Mouse (Mus musculus): Measurements from ENCODE around the gene Fam89a. TPM values are rescaled to one million over a fixed set of nuclear protein-coding genes. Genes with fewer than 3 reads are reported as not detected.

The Fam89a gene
- polyA plus RNA-seq, 2 experiments = 2.2 to 2.5 TPM

DNA sequence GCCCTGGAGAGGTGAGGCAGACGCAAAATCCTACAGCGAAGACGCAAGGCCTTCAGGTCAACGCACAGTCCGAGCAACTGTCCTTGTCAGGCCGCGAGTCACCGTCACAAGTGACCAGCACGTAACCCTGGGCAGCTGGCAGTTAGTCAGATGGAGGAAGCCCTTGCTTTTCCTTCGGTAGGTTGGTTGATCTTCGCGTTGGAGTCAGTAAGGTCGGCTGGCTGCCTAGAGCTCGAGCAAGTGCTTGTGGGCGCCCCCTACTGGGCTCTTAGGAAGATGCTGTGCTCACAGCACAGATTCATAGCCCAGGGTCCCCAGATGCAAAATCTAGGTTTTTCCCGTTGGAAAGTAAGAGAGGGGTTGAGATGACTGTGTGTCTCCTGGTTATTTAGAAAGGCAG is 24.1 kb upstream of the Fam89a start:
- WGBS (ENCODE audit: insufficient replicate concordance) = 12% methylated on average over 16 of the region's 16 CpGs
- TF ChIP-seq CTCF (IDR thresholded peaks at IDR 0.05; ENCODE audit: low read depth) = peak; percentile 87
- TF ChIP-seq EP300 (IDR thresholded peaks at IDR 0.05; ENCODE audit: low read depth) = no peak
- Histone ChIP-seq H3K4me2 (ENCODE audit: low read depth) (no peak overlapping the region), H3K4me3 (ENCODE audit: insufficient read depth in 1 of 2, low read depth in 2 of 2, low read length in 2 of 2) (no peak overlapping the region), H3K9me3 (ENCODE audit: control insufficient read depth, low read length) (no peaks in the 10 kb centered on the region), H3K27me3 (ENCODE audit: control insufficient read depth, insufficient read depth, low read length) (no peaks in the 10 kb centered on the region), H3K36me3 (replicated peaks; ENCODE audit: control insufficient read depth, insufficient read depth, low read depth) (no peaks in the 10 kb centered on the region), H3K27ac (no peak overlapping the region), H3K9ac (replicated peaks) (no peak overlapping the region), H3K4me1 (replicated peaks; ENCODE audit: control insufficient read depth in 2 of 2, insufficient read depth in 2 of 2, low read length in 1 of 2) (peaks cover 0 to 3% of the 10 kb centered on the region in 2 experiments; a peak in 1 of 4 replicates)
- no peak for ATAC-seq (ENCODE audit: insufficient read depth)
- peak in 2 of 3 experiments; percentile 28 to 32 for DNase-seq (ENCODE audit: low read depth in 3 of 3, low spot score in 3 of 3)

DNA sequence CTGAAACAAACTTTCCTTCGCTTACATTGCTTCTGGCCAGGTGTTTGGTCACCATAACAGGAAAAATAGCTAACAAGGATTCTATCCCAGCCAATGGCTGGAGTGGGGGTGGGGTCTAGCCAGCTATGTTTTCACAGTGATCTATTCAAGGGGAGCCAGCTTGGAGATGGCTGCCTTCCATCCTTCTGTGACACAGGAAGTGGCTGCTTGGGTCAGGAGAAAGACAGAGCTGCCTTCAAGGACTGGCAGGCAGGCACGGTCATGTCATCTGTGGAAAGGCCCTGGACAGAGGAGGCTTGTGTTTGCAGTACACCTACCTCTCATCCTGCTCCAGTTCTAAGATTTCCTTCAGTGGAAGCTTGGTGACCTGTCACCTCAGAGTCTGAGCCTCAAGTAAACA is 20.8 kb upstream of the Fam89a start:
- DNase-seq (ENCODE audit: low read depth in 3 of 3, low spot score in 3 of 3) = no peak
- WGBS (ENCODE audit: insufficient replicate concordance) = 34% methylated on average over 2 of the region's 2 CpGs
- no peak overlapping the region for H3K27ac ChIP-seq

DNA sequence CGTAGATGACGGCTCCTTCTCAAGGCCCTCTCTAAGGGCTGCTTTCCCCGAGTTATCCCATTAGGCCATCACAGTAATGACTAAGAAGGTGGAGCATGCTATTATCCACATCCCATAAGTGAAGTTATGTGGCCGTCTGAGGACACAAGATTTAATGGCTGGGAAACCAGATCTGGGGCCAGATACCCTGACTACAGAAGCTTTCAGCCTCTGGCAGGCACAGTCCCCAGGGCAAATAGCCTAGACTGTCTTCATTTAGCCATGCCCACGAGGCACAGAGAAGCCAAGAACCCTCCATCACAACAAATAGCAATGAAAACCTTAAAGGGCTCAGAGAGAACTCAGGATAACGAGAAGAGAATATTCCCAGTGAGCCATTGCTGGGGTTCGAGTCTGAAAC is 11.4 kb upstream of the Fam89a start:
- H3K27ac ChIP-seq = no peak overlapping the region
- no peaks in the 10 kb centered on the region for H3K9me3 ChIP-seq (ENCODE audit: control insufficient read depth, low read length)
- TF ChIP-seq CTCF (IDR thresholded peaks at IDR 0.05; ENCODE audit: low read depth) (no peak), EP300 (IDR thresholded peaks at IDR 0.05; ENCODE audit: low read depth) (no peak)
- DNase-seq (ENCODE audit: low read depth in 3 of 3, low spot score in 3 of 3) (no peak), ATAC-seq (ENCODE audit: insufficient read depth) (no peak)
- no peak overlapping the region for H3K4me2 ChIP-seq (ENCODE audit: low read depth)
- no peak overlapping the region for H3K9ac ChIP-seq (replicated peaks)
- no peaks in the 10 kb centered on the region for H3K36me3 ChIP-seq (replicated peaks; ENCODE audit: control insufficient read depth, insufficient read depth, low read depth)
- H3K27me3 ChIP-seq (ENCODE audit: control insufficient read depth, insufficient read depth, low read length) = no peaks in the 10 kb centered on the region
- no peak overlapping the region for H3K4me3 ChIP-seq (ENCODE audit: insufficient read depth in 1 of 2, low read depth in 2 of 2, low read length in 2 of 2)
- 62% methylated on average over 7 of the region's 7 CpGs for WGBS (ENCODE audit: insufficient replicate concordance)
- H3K4me1 ChIP-seq (replicated peaks; ENCODE audit: control insufficient read depth in 2 of 2, insufficient read depth in 2 of 2, low read length in 1 of 2) = peaks cover 0 to 2% of the 10 kb centered on the region in 2 experiments; a peak in 2 of 4 replicates

More for the DNA sequence above, 20.8 kb upstream of the Fam89a start:
- Histone ChIP-seq H3K36me3 (replicated peaks; ENCODE audit: control insufficient read depth, insufficient read depth, low read depth) (no peaks in the 10 kb centered on the region), H3K4me2 (ENCODE audit: low read depth) (no peak overlapping the region), H3K9ac (replicated peaks) (no peak overlapping the region), H3K4me3 (ENCODE audit: insufficient read depth in 1 of 2, low read depth in 2 of 2, low read length in 2 of 2) (no peak overlapping the region), H3K4me1 (replicated peaks; ENCODE audit: control insufficient read depth in 2 of 2, insufficient read depth in 2 of 2, low read length in 1 of 2) (peaks cover 0 to 3% of the 10 kb centered on the region in 2 experiments; a peak in 1 of 4 replicates), H3K9me3 (ENCODE audit: control insufficient read depth, low read length) (no peaks in the 10 kb centered on the region), H3K27me3 (ENCODE audit: control insufficient read depth, insufficient read depth, low read length) (no peaks in the 10 kb centered on the region)
- ATAC-seq (ENCODE audit: insufficient read depth) = no peak
- TF ChIP-seq CTCF (IDR thresholded peaks at IDR 0.05; ENCODE audit: low read depth) (no peak), EP300 (IDR thresholded peaks at IDR 0.05; ENCODE audit: low read depth) (no peak)

DNA sequence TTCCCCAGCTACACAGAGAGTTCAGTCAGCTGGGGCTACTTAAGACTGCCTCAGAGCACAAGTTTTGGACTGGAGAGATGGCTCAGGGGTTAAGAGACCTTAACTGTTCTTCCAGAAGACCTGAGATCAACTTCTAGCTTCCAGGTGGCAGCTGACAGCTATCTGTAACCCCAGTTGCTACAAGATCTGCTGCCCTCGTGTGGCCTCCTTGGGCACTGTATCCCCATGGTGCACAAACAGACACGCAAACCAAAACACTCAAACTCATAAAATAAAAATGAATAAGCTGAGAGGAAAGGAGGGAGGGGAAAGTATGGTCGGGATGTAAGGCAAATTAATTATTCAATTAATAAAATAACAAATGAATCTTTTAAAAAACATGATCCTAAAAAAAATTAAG is 6.9 kb upstream of the Fam89a start:
- Histone ChIP-seq H3K27ac (no peak overlapping the region), H3K4me2 (ENCODE audit: low read depth) (no peak overlapping the region), H3K9ac (replicated peaks) (no peak overlapping the region), H3K9me3 (ENCODE audit: control insufficient read depth, low read length) (no peaks in the 10 kb centered on the region), H3K4me1 (replicated peaks; ENCODE audit: control insufficient read depth in 2 of 2, insufficient read depth in 2 of 2, low read length in 1 of 2) (peaks cover 0 to 5% of the 10 kb centered on the region in 2 experiments; a peak in 2 of 4 replicates), H3K36me3 (replicated peaks; ENCODE audit: control insufficient read depth, insufficient read depth, low read depth) (no peaks in the 10 kb centered on the region), H3K27me3 (ENCODE audit: control insufficient read depth, insufficient read depth, low read length) (no peaks in the 10 kb centered on the region), H3K4me3 (ENCODE audit: insufficient read depth in 1 of 2, low read depth in 2 of 2, low read length in 2 of 2) (no peak overlapping the region)
- DNase-seq (ENCODE audit: low read depth in 3 of 3, low spot score in 3 of 3) (no peak), ATAC-seq (ENCODE audit: insufficient read depth) (no peak)
- WGBS (ENCODE audit: insufficient replicate concordance) = 25% methylated on average over 3 of the region's 3 CpGs
- TF ChIP-seq EP300 (IDR thresholded peaks at IDR 0.05; ENCODE audit: low read depth) (no peak), CTCF (IDR thresholded peaks at IDR 0.05; ENCODE audit: low read depth) (peak; percentile 68)

DNA sequence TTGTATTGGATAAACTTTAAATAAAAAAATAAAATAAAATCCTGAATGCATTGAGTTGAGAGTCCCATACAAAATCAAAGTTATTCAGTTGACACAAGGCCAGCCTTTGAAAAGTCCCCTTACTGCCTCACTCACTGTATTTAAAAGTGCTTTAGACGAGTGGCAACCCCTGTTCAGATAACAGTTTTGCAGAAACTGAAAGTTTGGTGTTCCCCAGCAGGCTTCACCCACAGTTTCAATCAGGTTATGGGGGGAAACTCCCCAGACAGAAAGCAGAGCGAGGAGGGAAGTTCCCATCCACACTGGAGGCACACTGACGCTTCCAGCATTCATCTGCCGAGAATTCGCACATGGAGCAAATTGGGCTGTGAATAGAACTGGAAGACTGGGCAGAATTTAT is 5.0 kb upstream of the Fam89a start:
- Histone ChIP-seq H3K27ac (no peak overlapping the region), H3K4me2 (ENCODE audit: low read depth) (no peak overlapping the region), H3K9me3 (ENCODE audit: control insufficient read depth, low read length) (no peaks in the 10 kb centered on the region), H3K4me3 (ENCODE audit: insufficient read depth in 1 of 2, low read depth in 2 of 2, low read length in 2 of 2) (no peak overlapping the region), H3K36me3 (replicated peaks; ENCODE audit: control insufficient read depth, insufficient read depth, low read depth) (no peaks in the 10 kb centered on the region), H3K4me1 (replicated peaks; ENCODE audit: control insufficient read depth in 2 of 2, insufficient read depth in 2 of 2, low read length in 1 of 2) (peaks cover 0 to 10% of the 10 kb centered on the region in 2 experiments; a peak in 2 of 4 replicates), H3K9ac (replicated peaks) (no peak overlapping the region), H3K27me3 (ENCODE audit: control insufficient read depth, insufficient read depth, low read length) (peaks cover 19% of the 10 kb centered on the region)
- no peak for DNase-seq (ENCODE audit: low read depth in 3 of 3, low spot score in 3 of 3)
- no peak for ATAC-seq (ENCODE audit: insufficient read depth)
- 54% methylated on average over 5 of the region's 5 CpGs for WGBS (ENCODE audit: insufficient replicate concordance)
- TF ChIP-seq EP300 (IDR thresholded peaks at IDR 0.05; ENCODE audit: low read depth) = no peak
- no peak for TF ChIP-seq CTCF (IDR thresholded peaks at IDR 0.05; ENCODE audit: low read depth)
